Mouse (Mus musculus) MEL (cell line): ENCODE data around the gene Net1.

ENCODE experiments used
- CTCF ChIP-seq, 3 experiments: IDR thresholded peaks in 2 of 3; conservative IDR thresholded peaks in 1 of 3; 2 replicates each; pipeline ENCODE4 v1.5.1; 2011 to 2012; ENCODE audit warnings: low read length in 3 of 3, low read depth in 2 of 3, mild to moderate bottlenecking in 2 of 3, improper control_type of control experiment in 1 of 3, inconsistent platforms in 1 of 3, mixed read lengths in 1 of 3, moderate library complexity in 1 of 3; ENCODE audit not compliant: control insufficient read depth in 1 of 3, insufficient read depth in 1 of 3, poor library complexity in 1 of 3, severe bottlenecking in 1 of 3
- EP300 ChIP-seq, 2 experiments: IDR thresholded peaks; 2 replicates each; pipeline ENCODE4 v1.6.1; 2011; ENCODE audit warnings: improper control_type of control experiment in 2 of 2, low read length in 2 of 2, low read depth in 1 of 2, mild to moderate bottlenecking in 1 of 2
- GATA1 ChIP-seq: IDR thresholded peaks from 2 replicates; pipeline ENCODE4 v1.6.1; 2011; ENCODE audit warnings: low read depth, low read length, improper control_type of control experiment
- HCFC1 ChIP-seq: IDR thresholded peaks from 2 replicates; pipeline ENCODE4 v1.6.1; 2012; ENCODE audit warnings: low read depth, mild to moderate bottlenecking, inconsistent platforms, low read length, improper control_type of control experiment, moderate library complexity
- JUND ChIP-seq: IDR thresholded peaks from 2 replicates; pipeline ENCODE4 v1.6.1; 2011; ENCODE audit warnings: low read depth, mild to moderate bottlenecking, improper control_type of control experiment, low read length
- MAZ ChIP-seq: IDR thresholded peaks from 2 replicates; pipeline ENCODE4 v1.6.1; 2012; ENCODE audit warnings: low read depth, mild to moderate bottlenecking, inconsistent platforms, low read length, improper control_type of control experiment
- MYC ChIP-seq: IDR thresholded peaks from 2 replicates; pipeline ENCODE4 v1.6.1; 2011; ENCODE audit warnings: low read depth, mild to moderate bottlenecking, low read length, improper control_type of control experiment, moderate library complexity
- NELFE ChIP-seq: IDR thresholded peaks from 2 replicates; pipeline ENCODE4 v1.6.1; 2011; ENCODE audit warnings: low read depth, low read length, improper control_type of control experiment

- TF ChIP-seq HCFC1 (no peak), GATA1 (no peak), CTCF (IDR thresholded peaks at IDR 0.05 in 2 of 3, conservative IDR thresholded peaks at IDR 0.05 in 1 of 3; ENCODE audit: control insufficient read depth in 1 of 3, insufficient read depth in 1 of 3, low read depth in 2 of 3, low read length in 3 of 3, poor library complexity in 1 of 3, severe bottlenecking in 1 of 3) (no peak), MAZ (no peak), NELFE (no peak), EP300 (IDR thresholded peaks at IDR 0.05; ENCODE audit: low read depth in 1 of 2, low read length in 2 of 2) (no peak), JUND (no peak), MYC (no peak)
Measured at GRCm38 (mm10) chr13:3869901-3870300, 48.1 kb downstream of the Net1 start.
